Mouse (Mus musculus) naive thymus-derived CD4-positive, alpha-beta T cell, adult 2 months (primary cell): Measurements from ENCODE around the gene Snrpa1.

Source experiments
- DNase-seq: peaks from one replicate; pipeline ENCODE4 v3.0.0-alpha.2; 2011; ENCODE audit warnings: low read depth

Snrpa1 gene

GRCm38 (mm10) chr7:66113561-66113960, 54.8 kb downstream of the Snrpa1 start:
- DNase-seq = no peak

- DNase-seq = peak; percentile 44
These were observed 57.1 kb downstream of the Snrpa1 start for GRCm38 (mm10) chr7:66115821-66116343.

GRCm38 (mm10) chr7:66116906-66117482, 58.2 kb downstream of the Snrpa1 start:
- no peak for DNase-seq

- DNase-seq = no peak
These were observed 59.2 kb downstream of the Snrpa1 start for GRCm38 (mm10) chr7:66118046-66118445.

- no peak for DNase-seq
These were observed 60.0 kb downstream of the Snrpa1 start for GRCm38 (mm10) chr7:66118796-66119195.

- DNase-seq = no peak
These were observed 61.3 kb downstream of the Snrpa1 start for GRCm38 (mm10) chr7:66120139-66120538.

GRCm38 (mm10) chr7:66120702-66121396, 62.0 kb downstream of the Snrpa1 start:
- peak; percentile 19 for DNase-seq
